Mouse (Mus musculus) adrenal gland (tissue): ENCODE results near the gene Gm10392.
"Not testable (repeated sequence)": the region's sequence is repeated elsewhere in the genome, so short reads cannot be mapped to it uniquely, and the experiment has no call there.

Experiments used
- intact Hi-C: fragments of 180-260 bp; cut with DNase I; formaldehyde crosslinking; loops from one replicate; pipeline ENCODE4 v1.15.1; 2025
- long read RNA-seq, 2 experiments: library from polyadenylated mRNA; unstranded; transcript quantifications; one replicate each; pipeline ENCODE4 v2.0.0; 2020; ENCODE audit warnings: borderline replicate concordance in 1 of 2; ENCODE audit not compliant: insufficient replicate concordance in 1 of 2

The Gm10392 gene
- long read RNA-seq, experiment 1 = 0 reads
- long read RNA-seq, experiment 2 = 0 reads

GRCm38 (mm10) chr11:77519043-77519442 lies at the start of gene Gm10392:
Gene Gm10392, minus strand, starts transcription at chr11:77519198.
- intact Hi-C loops = no loop called here

GRCm38 (mm10) chr11:77545261-77545660 lies 26.3 kb upstream of the Gm10392 start:
- intact Hi-C loops = loop anchor here (5.0 kb wide), 1 partner anchor 37 kb away; no protein-coding TSS in a partner anchor

GRCm38 (mm10) chr11:77532202-77532846 lies 13.3 kb upstream of the Gm10392 start:
- intact Hi-C loops = no loop called here

- intact Hi-C loops = no loop called here
Observed at GRCm38 (mm10) chr11:77530862-77531261, 11.9 kb upstream of the Gm10392 start.

- intact Hi-C loops = no loop called here
Observed at GRCm38 (mm10) chr11:77529644-77530043, 10.6 kb upstream of the Gm10392 start.

- intact Hi-C loops = not testable (repeated sequence)
Observed at GRCm38 (mm10) chr11:77528420-77528819, 9.4 kb upstream of the Gm10392 start.

- intact Hi-C loops = loop anchor here (2.0 kb wide), 1 partner anchor 23 kb away; no protein-coding TSS in a partner anchor
Observed at GRCm38 (mm10) chr11:77525804-77526486, 6.9 kb upstream of the Gm10392 start.

GRCm38 (mm10) chr11:77520601-77521529 lies 1.9 kb upstream of the Gm10392 start:
- intact Hi-C loops = no loop called here

GRCm38 (mm10) chr11:77518051-77518798 lies 773 bp downstream of the Gm10392 start:
- intact Hi-C loops = no loop called here

- intact Hi-C loops = no loop called here
Observed at GRCm38 (mm10) chr11:77516553-77517425, 2.2 kb downstream of the Gm10392 start.

GRCm38 (mm10) chr11:77515637-77516552 lies 3.1 kb downstream of the Gm10392 start, which contains the start of gene Trp53i13:
Gene Trp53i13, minus strand, starts transcription at chr11:77515980.
- intact Hi-C loops = no loop called here

- intact Hi-C loops = no loop called here
Observed at GRCm38 (mm10) chr11:77514832-77515636, 4.0 kb downstream of the Gm10392 start, which contains the start of gene Abhd15. Gene Abhd15, plus strand, starts transcription at chr11:77515121.

GRCm38 (mm10) chr11:77514281-77514831 lies 4.6 kb downstream of the Gm10392 start:
- intact Hi-C loops = no loop called here

- intact Hi-C loops = no loop called here
Observed at GRCm38 (mm10) chr11:77513811-77514170, 5.2 kb downstream of the Gm10392 start.

GRCm38 (mm10) chr11:77512891-77513810 lies 5.8 kb downstream of the Gm10392 start:
- intact Hi-C loops = no loop called here

- intact Hi-C loops = no loop called here
Observed at GRCm38 (mm10) chr11:77511336-77511735, 7.7 kb downstream of the Gm10392 start.
